Mouse (Mus musculus): ENCODE results near the gene Atp8a1.
"Not testable (repeated sequence)": the region's sequence is repeated elsewhere in the genome, so short reads cannot be mapped to it uniquely, and the experiment has no call there.

Atp8a1 gene

DNA sequence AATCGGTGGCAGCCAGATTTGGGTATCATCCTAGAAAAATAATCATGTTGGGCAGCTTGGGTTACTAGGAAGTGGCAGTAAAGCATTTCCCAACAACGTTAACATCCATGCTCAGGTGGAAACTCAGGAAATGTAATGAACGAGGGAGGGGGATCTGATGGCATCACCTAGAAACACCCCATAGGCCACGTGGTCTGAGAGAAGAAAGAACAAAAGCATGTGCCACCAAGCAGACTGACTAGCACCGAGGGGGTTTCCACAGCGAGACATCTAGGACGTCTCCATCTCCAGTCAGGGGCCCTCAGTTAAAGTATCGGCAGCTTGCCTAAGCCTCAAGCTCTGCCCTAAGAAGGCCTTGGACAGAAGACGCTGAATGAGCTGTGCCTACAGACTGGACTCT lies 21.0 kb downstream of the Atp8a1 start:
- no peak for DNase-seq

DNA sequence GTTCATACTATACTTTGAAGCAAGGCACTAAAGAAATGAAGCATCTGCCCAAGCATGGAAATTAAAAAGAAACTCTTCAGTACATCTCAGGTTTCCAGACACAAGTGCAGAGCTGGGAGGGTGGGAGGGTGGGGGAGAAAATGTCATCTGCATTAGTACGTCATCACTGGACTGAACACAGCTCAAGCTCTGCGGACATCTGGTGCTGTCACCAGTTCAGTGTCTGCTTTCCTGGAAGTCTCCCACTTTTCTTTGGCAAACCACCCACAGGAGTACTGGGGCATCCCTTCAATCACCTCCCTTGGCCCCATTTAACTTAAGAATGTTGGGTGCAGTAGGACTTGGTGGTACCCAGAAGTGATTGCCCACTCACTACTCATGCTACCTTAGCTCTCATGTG lies 22.6 kb downstream of the Atp8a1 start:
- DNase-seq = no peak

DNA sequence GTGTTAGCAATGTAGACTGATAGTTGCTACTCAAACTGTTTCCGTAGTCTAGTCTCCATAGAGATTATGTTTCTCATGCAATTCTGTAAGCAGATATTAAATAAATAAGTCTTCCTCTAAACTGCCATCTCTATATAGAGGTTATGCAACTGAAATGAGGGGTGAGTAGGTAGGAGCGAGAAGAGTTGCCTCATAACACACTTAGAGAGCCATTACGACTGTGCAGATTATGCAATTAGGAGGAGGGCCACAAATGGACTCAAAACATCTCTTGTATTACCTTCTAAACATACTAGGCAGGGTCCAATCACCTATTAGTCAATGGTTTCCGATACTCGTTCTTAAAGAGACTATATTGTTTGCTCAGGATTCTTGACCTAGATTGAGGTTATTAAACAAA lies 23.5 kb downstream of the Atp8a1 start:
- no peak for DNase-seq

DNA sequence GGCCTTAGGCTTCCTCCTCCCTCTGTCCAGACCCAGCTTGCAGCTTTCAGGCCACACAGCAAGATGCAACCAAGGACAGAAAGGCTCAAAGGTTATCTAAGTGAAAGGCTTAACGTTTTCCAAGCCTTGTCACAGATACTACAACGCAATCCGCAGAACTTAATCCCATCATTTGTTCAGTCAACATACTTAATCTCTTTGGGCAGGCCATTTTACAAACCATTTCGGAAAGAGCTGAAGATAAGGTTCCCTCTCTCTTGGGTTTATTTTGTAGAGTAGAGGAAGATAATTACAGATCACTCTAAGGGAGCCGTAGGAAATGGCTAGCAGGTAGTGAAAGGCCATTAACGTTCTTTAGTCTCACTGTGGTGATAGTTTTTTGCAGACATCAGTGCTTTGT lies 24.6 kb downstream of the Atp8a1 start:
- no peak for DNase-seq

DNA sequence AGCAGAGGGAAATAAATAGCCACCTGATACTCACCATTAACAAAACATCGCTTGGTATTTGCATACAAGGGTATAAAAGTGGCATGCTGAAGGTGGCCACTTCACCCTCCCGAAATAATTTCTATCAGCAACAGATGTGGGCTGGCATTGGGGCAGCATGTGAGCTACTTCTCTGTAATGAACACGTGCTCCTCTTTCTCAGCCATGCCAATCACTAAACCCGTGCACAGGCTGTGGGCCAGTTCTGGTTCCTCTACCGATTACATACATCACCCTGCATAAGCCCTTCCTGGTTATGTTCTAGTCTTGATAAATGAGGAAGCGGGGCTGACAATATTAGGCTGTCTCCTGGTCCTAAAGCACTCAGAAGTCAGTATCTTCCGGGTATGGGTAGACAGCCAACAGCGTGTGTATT lies 25.2 kb downstream of the Atp8a1 start:
- DNase-seq = no peak

DNA sequence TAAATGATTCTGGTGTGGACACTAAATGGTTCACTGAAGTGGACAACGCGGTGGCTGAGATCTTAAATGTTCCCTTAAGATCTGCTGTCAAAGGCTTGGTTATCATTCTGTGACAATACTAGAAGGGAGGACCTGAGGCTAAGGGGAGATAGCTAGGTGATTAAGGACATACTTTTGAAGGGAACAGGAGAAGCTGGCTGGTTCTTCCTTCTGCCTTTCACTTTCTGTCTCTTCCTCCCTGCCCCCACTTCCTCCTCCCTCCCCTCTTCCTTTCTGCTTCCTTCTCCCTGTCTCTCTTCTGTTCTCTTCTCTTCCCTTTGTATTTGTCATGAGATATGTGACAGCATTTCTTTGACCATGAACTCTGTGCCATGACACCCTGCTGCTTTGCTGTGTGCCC lies 26.0 kb downstream of the Atp8a1 start:
- DNase-seq = no peak

DNA sequence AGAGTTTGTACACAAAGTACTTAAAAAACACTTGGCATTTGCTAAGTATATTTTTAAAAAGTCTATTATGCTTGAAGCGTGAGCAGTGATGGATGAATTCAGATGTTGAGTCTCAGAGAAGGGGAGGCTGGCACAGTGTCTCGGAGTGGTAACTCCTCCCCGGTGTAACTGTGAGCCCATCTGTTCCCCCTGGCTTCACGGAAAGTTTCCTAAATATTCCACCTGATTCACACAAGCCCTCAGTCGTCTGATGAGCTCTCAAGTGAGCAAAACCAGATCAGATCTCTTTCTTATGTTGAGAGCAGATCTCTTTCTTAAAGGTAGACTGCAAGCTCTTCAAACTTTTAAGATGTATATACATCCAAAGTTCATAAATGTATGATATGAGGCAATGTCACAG lies 27.8 kb downstream of the Atp8a1 start:
- DNase-seq = peak; percentile 71

DNA sequence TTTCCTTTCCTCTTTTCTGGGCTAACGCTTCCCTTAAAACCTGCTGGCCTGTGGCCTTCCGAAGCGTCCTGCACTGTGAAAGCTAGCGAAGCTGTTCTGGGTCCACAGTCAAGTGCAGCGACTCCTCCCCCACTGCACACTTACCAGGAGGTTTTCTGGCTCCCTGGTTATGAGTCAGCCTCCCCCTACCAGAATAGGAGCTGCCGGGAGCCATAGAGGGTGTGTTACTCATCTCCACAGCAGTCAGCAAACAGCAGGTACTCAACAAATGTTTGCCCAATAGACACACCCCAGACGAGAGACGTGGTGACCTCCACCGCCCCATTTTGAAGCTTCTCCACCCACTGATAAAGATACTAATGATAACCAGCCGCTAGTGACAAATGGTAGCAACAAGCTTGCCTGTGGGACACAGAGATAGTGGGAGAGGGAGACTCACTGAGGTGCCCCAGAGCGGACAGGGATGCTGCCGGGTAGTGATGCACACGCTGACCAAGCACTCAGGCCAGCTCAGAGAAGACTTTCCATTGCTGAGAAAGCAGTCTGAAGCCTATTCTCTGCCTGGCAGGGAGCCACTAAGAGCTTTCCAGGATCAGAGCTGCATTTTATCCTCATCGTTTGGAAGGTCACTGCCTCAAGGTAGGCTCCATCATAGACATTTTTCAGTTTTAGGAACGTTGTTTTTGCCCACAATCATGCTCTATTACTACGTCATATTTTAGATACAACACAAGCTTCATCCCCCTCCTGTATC lies 31.5 kb downstream of the Atp8a1 start:
- no peak for DNase-seq

DNA sequence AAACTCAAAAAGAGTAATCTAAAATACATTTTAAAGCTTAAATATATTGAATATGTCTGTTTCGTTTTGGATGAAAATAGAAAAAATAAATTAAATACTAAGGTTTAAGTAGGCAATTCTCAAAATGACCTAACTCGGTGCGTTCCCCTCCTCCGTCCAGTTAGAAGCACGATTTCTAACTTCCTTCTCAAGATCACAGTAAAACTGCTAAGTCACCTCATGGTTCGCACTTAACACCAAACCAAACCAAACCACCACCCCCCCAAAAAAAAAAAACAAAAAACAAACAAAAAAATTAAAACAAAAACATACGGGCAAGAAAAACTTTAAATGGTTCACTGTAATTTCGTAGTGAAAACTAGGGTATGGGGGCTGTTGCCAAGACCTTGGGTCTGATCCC lies 32.2 kb downstream of the Atp8a1 start:
- DNase-seq = not testable (repeated sequence)

DNA sequence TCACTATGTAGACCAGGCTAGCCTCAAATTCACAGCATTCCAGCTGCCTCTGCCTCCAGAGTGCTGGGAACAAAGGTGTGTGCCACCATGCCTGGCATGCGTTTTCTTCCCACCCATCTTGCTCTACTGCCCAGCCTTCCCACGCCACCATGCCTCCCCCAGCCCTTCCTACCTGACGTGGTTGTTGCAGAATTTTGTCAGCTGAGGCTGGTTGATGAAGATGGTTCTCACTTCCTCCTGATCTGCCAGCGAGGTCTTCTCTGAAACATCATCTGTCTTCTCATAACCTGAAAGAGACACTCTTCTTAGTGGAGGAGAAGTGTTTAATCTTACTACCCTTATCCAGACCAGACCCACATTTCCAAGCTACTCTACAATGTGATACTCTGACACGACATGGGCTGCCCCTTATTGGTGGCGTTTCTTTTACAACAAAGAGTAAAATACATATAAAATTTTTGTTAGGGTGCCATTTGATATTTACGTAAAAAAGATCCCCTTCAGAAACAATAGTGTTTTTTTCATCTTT lies 32.7 kb downstream of the Atp8a1 start:
- no peak for DNase-seq

DNA sequence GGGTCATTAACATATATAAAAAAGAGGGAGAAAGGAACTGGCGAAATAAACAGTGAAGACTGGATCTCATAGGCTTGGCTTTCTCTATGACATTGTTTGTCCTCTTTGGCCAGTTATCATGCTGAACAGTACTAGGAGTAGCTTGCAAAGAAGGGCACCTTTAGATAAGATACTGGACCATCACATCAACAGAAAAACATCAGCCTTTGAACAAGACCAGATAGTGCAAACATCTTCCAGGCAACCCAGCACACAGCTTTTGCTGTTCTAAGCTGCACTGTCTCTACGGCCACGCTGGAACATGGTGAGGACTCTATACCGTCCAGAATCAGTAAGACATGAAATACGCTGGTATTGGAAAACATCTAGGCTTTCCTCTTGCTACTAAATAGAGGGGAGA lies 33.9 kb downstream of the Atp8a1 start:
- DNase-seq = no peak

DNA sequence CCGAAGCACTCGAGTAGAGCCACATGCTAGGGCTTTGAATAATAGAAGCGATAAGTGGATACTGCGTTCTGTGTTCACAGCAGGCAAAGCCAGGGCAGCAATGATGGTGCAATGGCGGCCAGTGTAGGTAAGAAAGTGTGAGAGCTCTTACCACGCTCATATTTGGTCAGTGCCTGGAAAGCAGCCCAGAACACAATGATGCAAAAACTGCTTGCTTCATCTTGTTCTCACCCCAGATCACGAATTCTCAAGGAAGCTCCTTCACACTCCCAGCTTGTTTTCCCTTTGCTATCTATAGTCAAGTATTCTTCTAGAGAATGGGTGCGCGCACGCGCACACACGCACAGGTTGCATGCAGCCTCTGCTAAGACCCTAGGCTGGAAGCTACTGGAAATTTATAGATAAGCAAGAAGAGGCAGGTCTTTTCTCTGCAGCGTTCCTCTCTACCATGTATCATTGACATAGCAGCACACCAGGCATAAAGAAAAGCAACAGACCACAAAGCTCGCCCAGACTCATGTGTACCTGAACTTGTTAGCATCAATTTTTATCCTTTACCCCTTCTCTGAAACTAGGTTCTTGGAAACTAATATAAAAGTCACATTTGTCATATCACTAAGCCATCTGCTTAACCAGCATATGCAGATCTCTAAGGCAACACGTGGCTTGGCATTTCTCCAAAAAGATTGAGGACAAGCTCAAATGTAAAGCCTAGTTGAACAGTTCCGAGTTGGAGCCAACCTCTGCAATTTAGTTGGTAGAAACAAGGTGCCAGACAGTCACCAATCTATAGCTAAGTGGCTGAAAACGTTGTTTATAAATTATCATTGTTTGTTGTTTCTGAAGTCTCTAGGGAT lies 44.8 kb downstream of the Atp8a1 start:
- peak; percentile 83 for DNase-seq

DNA sequence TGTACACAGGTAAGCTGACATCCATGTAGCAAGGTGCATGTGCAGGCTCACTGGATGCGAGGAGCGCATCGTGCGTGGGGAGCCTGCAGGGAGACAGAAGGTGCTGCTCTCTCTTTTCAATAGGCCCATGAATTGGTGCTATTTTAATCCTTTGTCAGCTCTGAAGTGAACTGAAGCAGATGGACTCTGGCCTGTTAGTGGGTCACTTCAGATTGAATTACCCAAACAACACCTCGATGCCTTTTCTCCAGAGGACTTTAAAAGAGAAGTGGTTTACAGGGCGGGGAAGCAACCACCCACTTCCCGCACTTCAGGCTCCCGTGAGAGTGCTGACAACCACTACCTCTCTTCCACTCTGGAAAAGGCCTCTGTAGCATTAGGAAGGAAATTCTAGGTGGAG lies 46.4 kb downstream of the Atp8a1 start:
- peak; percentile 81 for DNase-seq

DNA sequence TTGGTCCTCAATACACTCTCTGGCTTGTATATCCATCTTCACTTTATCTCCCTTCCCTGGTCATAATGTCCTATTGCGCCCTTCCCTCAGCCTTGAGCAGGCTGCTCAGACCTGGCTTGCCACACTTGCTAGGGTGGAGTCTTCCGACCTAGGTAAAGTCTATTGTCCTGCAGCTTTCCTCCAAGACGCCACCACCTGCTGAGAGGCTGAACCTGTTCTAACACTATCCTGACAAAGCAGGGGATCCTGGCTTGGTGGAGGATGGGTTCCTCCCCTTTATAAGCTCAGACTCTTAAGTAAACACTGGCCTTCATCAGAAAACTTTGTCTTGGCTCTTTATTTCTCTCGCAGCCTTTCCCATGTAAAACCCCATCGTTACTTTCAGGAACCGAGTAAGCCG lies 47.4 kb downstream of the Atp8a1 start:
- no peak for DNase-seq

DNA sequence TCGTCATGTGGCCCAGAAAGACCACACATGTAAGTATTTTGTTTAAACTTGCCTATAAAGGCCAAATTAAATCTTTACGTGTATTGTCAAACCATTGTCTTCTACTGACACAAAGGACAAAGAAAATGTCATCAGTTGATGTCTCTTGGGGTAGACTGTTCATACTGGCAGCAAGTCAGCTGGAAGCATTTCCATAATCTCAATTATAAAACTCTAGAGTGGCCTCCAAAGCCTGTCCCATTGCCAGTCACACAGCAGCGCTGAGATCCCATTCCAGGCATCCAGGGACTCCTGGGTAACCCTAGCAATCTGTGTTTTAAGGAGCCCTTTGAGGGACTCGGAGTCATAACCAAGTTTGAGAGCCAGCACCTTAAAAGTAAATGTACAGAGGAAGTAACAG lies 48.9 kb downstream of the Atp8a1 start:
- peak; percentile 50 for DNase-seq

DNA sequence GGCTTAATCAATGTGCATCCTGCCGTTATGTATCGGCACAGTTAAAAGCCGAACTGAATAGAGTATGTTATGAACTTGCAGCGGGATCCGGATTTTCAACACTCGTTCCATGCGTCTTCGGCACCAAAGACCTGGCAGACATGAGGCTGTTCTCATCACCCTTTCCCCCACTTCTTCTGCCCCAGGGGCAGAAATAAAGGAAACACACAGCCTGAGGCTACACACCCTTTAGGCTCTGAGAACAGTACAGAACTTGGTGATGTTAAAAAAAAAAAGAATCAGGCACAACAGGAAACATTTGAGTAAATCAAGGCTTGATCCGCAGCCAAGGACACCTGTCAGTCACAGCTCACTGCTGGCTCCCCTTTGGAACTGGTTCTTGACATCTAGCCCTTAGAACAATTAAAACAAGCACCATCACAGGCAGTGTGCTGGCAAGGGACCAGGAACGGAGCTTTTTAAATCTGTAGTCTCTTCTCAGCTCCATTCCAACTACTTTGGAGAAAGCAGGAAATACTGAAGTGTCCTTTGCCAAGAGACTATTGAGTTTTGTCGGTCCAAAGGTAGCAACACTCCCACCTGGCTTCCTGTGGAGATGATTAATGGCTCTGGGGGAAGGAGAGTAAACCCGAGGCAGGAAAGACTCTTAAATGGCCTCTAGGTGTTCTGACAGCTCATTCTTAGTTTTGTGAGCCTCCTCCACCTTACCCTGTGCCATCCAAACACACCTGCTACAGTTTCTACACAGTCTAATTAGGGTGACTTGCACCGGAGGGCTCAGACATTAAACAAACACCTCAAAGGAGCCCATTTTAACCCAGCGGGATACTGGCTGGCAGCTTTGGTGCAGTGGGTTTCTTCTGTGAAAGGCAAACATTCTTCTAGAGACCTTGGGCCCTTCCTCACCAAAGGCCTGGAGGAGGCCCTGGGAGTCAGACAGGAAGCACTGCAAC lies 50.0 kb downstream of the Atp8a1 start:
- DNase-seq = peak; percentile 69

DNA sequence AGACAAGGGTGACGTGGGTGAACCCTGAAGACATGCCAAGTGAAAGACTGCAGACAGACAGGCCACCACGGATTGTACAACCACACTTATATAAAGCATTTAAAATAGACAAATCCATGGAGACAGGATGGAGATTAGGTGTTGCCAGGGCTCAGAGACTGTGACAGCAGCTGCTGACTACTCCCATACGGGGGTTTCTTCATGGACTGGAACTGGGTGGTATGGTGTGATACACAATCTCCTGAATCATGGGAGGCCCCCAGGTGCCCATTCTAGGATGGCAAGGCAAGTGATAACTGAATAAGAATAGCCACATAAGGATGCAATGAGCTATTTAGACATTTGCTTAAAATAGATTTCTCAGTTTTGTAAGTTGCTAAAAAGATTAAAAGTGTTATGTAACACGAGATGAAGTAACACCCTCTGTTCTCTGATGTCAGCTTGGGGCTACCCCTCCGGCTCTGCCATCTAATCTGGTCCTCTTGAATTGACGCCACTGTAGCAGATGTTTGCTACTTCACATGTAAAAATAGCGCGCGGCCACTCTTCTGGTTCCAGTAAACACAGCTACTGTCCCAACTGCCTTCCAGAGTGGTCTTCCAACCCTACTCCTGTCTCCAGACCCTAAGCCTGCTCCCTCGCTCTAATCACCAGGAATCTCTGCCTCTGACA lies 53.0 kb downstream of the Atp8a1 start:
- DNase-seq = no peak

DNA sequence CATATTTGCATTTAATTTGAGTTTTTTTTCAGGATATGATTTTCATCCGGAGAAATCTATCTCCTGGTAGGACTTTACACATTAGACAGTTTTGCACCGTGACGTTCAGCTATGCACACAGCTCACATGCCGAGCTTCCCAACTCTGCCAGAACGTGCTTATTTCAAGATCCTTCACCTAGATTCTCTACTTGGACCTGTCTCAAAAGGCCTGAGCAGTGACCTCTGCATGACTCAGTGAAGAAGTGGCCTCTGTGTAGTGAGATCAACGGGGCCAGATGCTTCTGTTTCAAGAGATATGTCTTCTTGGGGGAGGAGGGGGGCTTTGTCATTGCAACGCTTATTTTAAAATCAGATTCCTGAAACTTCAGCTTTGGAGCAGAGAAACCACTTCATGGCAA lies 64.5 kb downstream of the Atp8a1 start:
- no peak for DNase-seq

DNA sequence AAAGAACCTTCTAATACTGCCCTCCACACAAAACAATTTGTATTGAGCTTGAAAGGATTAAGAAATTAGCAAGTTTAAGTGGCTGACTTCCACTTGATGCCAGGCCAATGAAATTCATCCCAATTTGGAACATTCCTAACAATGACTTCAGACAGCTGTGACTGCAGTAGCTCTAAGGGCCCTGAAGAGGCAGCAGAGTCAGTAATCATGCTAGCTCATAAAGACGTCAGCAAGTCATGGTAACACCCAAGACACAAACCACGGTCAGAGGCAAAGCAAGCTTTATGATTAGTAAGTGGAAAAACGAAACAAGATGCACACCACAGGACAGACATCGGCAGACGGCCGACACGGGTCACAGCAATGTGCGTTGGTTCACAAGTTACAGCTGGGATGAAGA lies 69.2 kb downstream of the Atp8a1 start:
- DNase-seq = peak; percentile 54

DNA sequence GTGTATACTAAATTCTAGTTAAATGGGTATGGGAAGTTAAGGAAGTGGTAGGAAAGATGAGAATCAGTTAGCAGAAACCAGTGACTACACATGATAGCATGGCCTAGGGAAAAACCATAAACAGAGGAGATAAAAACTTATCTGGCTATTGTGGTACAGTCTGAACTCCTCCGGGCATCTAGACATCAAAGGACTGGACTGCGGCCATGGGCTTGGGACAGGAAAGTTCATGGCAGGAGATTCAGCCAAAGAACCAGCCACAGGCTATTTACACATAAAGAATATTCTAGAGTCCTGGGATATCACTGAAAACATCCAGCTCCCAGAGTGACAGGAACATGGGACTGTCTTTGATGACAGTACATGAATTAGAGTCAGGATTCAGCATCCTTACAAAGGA lies 73.0 kb downstream of the Atp8a1 start:
- no peak for DNase-seq

DNA sequence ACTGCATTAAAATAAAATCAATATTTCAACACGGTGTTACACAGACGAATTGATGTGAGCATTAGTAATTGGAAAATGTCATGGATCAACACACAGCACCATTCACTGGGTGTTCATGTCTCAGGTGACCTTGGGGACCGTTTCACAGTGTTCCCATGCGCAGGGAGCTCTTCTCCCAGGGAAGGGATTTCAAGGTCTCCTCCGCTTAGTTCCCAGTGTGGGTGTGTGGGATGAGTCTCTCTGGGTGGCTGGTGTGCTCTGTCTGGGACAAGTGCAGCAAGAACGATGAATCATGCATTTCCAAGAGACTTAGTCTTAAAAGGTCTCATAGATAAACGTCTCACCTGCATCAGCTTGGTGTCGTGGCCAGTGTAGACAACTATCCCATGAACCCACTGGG lies 78.5 kb downstream of the Atp8a1 start:
- DNase-seq = no peak

DNA sequence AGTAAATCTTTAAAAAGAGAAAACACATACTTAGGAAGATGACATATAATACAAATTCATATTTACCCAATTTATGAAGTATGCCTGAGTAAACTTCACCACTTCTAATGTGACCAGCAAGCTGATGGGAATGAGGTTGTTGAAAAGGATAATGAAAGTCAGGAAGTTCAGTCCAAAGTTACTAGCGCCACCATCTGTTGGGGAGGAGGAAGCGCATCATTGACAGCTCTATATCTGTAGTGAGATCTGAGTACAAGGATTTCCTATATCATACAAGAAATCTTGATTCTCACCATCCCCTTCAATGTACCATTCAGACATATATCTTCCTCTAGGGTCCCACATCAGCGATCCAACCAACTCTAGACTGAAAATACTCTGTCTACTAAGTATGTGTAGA lies 82.4 kb downstream of the Atp8a1 start:
- DNase-seq = no peak
